Mouse (Mus musculus) CH12.LX (cell line): ENCODE measurements at regions not wholly inside any gene's neighbourhood (a gene's known extent, or its start where the extent isn't known, plus 50 kb on each side); places are given as distances from the start of the nearest gene placed in this dataset.

ENCODE experiments used
- DNase-seq: peaks from one replicate; pipeline ENCODE4 v3.0.0-alpha.2; 2013; ENCODE audit errors: extremely low read depth
- H3K27ac ChIP-seq: 2 replicates; pipeline ENCODE4 v1.5.1; 2012; ENCODE audit warnings: low read depth, mild to moderate bottlenecking, control low read depth, moderate library complexity; ENCODE audit not compliant: insufficient read depth
- H3K27me3 ChIP-seq: replicated peaks from 2 replicates; pipeline ENCODE3; 2012; ENCODE audit warnings: inconsistent platforms
- H3K36me3 ChIP-seq, 2 experiments: replicated peaks in 1 of 2; 2 replicates each; pipeline versions ENCODE3 to v1.6.1; 2012; ENCODE audit warnings: inconsistent platforms in 1 of 2, low read length in 1 of 2, mild to moderate bottlenecking in 1 of 2, mixed read lengths in 1 of 2, moderate library complexity in 1 of 2; ENCODE audit not compliant: control insufficient read depth in 1 of 2, insufficient read depth in 1 of 2
- H3K4me1 ChIP-seq, 2 experiments: 2 replicates each; pipeline ENCODE4 v1.6.1; 2012; ENCODE audit warnings: inconsistent platforms in 1 of 2, moderate library complexity in 1 of 2; ENCODE audit not compliant: insufficient read depth in 2 of 2, control insufficient read depth in 1 of 2
- H3K4me2 ChIP-seq: 2 replicates; pipeline ENCODE4 v1.6.1; 2012; ENCODE audit warnings: low read depth, mild to moderate bottlenecking, control low read depth; ENCODE audit not compliant: poor library complexity, insufficient read depth, severe bottlenecking
- H3K4me3 ChIP-seq, 3 experiments: fragments of 150-350 bp in 1 of 3; sonication (generic) in 1 of 3; replicated peaks in 1 of 3; 2 replicates each; pipeline versions ENCODE3 to v1.5.1; 2011 to 2012; ENCODE audit warnings: low read depth in 2 of 3, low read length in 2 of 3, mild to moderate bottlenecking in 2 of 3, moderate library complexity in 2 of 3, control low read depth in 1 of 3, improper control_type of control experiment in 1 of 3, inconsistent platforms in 1 of 3, mixed read lengths in 1 of 3; ENCODE audit not compliant: poor library complexity in 1 of 3
- H3K79me2 ChIP-seq: replicated peaks from 2 replicates; pipeline ENCODE4 v1.6.1; 2012; ENCODE audit warnings: mild to moderate bottlenecking, moderate library complexity; ENCODE audit not compliant: control insufficient read depth, poor library complexity, insufficient read depth, severe bottlenecking; ENCODE audit errors: extremely low read depth
- H3K9ac ChIP-seq: 2 replicates; pipeline ENCODE4 v1.6.1; 2012; ENCODE audit warnings: low read depth, mild to moderate bottlenecking, control low read depth, moderate library complexity; ENCODE audit not compliant: insufficient read depth
- H3K9me3 ChIP-seq: replicated peaks from 2 replicates; pipeline ENCODE3; 2012; ENCODE audit warnings: low read length, inconsistent platforms, mixed read lengths
- BHLHE40 ChIP-seq: IDR thresholded peaks from 2 replicates; pipeline ENCODE4 v1.6.1; 2011; ENCODE audit warnings: mild to moderate bottlenecking, low read depth, low read length, improper control_type of control experiment
- CHD1 ChIP-seq: IDR thresholded peaks from 2 replicates; pipeline ENCODE4 v1.6.1; 2012; ENCODE audit warnings: low read depth, low read length, improper control_type of control experiment, inconsistent platforms
- CHD2 ChIP-seq: IDR thresholded peaks from 2 replicates; pipeline ENCODE4 v1.6.1; 2011; ENCODE audit warnings: low read length, improper control_type of control experiment
- CTCF ChIP-seq, 2 experiments: IDR thresholded peaks in 1 of 2; conservative IDR thresholded peaks in 1 of 2; 2 replicates each; pipeline ENCODE4 v1.5.1; 2011 to 2012; ENCODE audit warnings: low read depth in 2 of 2, low read length in 2 of 2, improper control_type of control experiment in 1 of 2, inconsistent platforms in 1 of 2, mild to moderate bottlenecking in 1 of 2, moderate library complexity in 1 of 2
- E2F4 ChIP-seq: IDR thresholded peaks from 2 replicates; pipeline ENCODE4 v1.6.1; 2011; ENCODE audit warnings: low read depth, low read length, improper control_type of control experiment; ENCODE audit not compliant: insufficient replicate concordance
- ELF1 ChIP-seq: IDR thresholded peaks from 2 replicates; pipeline ENCODE4 v1.6.1; 2014; ENCODE audit warnings: low read depth, mild to moderate bottlenecking, inconsistent platforms, low read length, improper control_type of control experiment
- EP300 ChIP-seq: IDR thresholded peaks from 2 replicates; pipeline ENCODE4 v1.6.1; 2011; ENCODE audit warnings: low read length, improper control_type of control experiment
- ETS1 ChIP-seq: conservative IDR thresholded peaks from 2 replicates; pipeline ENCODE4 v1.6.1; 2012; ENCODE audit warnings: low read depth, mild to moderate bottlenecking, inconsistent platforms, low read length, improper control_type of control experiment, moderate library complexity
- GABPA ChIP-seq: IDR thresholded peaks from 2 replicates; pipeline ENCODE4 v1.6.1; 2012; ENCODE audit warnings: low read depth, low read length, improper control_type of control experiment, inconsistent platforms; ENCODE audit not compliant: insufficient replicate concordance
- HCFC1 ChIP-seq: IDR thresholded peaks from 2 replicates; pipeline ENCODE4 v1.6.1; 2012; ENCODE audit warnings: low read depth, mild to moderate bottlenecking, inconsistent platforms, low read length, improper control_type of control experiment
- IRF4 ChIP-seq: IDR thresholded peaks from 2 replicates; pipeline ENCODE4 v1.6.1; 2014; ENCODE audit warnings: low read depth, mild to moderate bottlenecking, inconsistent platforms, low read length, improper control_type of control experiment
- JUN ChIP-seq: IDR thresholded peaks from 2 replicates; pipeline ENCODE4 v1.6.1; 2011; ENCODE audit warnings: low read depth, mild to moderate bottlenecking, low read length, improper control_type of control experiment, moderate library complexity; ENCODE audit not compliant: insufficient read depth
- JUND ChIP-seq: conservative IDR thresholded peaks from 2 replicates; pipeline ENCODE4 v1.6.1; 2011; ENCODE audit warnings: low read depth, low read length, improper control_type of control experiment
- KAT2A ChIP-seq: IDR thresholded peaks from 2 replicates; pipeline ENCODE4 v1.6.1; 2012; ENCODE audit warnings: low read length, improper control_type of control experiment, inconsistent platforms; ENCODE audit not compliant: insufficient replicate concordance
- MAFK ChIP-seq: IDR thresholded peaks from 2 replicates; pipeline ENCODE4 v1.6.1; 2011; ENCODE audit warnings: low read length, improper control_type of control experiment; ENCODE audit not compliant: insufficient replicate concordance
- MAX ChIP-seq: IDR thresholded peaks from 2 replicates; pipeline ENCODE4 v1.6.1; 2011; ENCODE audit warnings: low read length, improper control_type of control experiment
- MAZ ChIP-seq: IDR thresholded peaks from 2 replicates; pipeline ENCODE4 v1.6.1; 2012; ENCODE audit warnings: low read depth, mild to moderate bottlenecking, inconsistent platforms, low read length, improper control_type of control experiment, moderate library complexity
- MEF2A ChIP-seq: IDR thresholded peaks from 2 replicates; pipeline ENCODE4 v1.6.1; 2014; ENCODE audit warnings: low read depth, mild to moderate bottlenecking, inconsistent platforms, low read length, improper control_type of control experiment, borderline replicate concordance
- MXI1 ChIP-seq: IDR thresholded peaks from 2 replicates; pipeline ENCODE4 v1.6.1; 2011; ENCODE audit warnings: mild to moderate bottlenecking, low read depth, low read length, improper control_type of control experiment
- MYC ChIP-seq: IDR thresholded peaks from 2 replicates; pipeline ENCODE4 v1.6.1; 2011; ENCODE audit warnings: low read depth, mild to moderate bottlenecking, improper control_type of control experiment, low read length
- NELFE ChIP-seq: IDR thresholded peaks from 2 replicates; pipeline ENCODE4 v1.6.1; 2011; ENCODE audit warnings: low read depth, low read length, improper control_type of control experiment
- NRF1 ChIP-seq: IDR thresholded peaks from 2 replicates; pipeline ENCODE4 v1.6.1; 2014; ENCODE audit warnings: low read depth, mild to moderate bottlenecking, inconsistent platforms, low read length, improper control_type of control experiment, moderate library complexity
- PAX5 ChIP-seq: IDR thresholded peaks from 2 replicates; pipeline ENCODE4 v1.6.1; 2012; ENCODE audit warnings: low read length, inconsistent platforms, mixed read lengths
- POLR2A ChIP-seq: IDR thresholded peaks from 2 replicates; pipeline ENCODE4 v1.6.1; 2011; ENCODE audit warnings: low read depth, mild to moderate bottlenecking, improper control_type of control experiment, low read length
- POLR2AphosphoS2 ChIP-seq: IDR thresholded peaks from 2 replicates; pipeline ENCODE4 v1.6.1; 2011; ENCODE audit warnings: low read depth, low read length, improper control_type of control experiment
- RAD21 ChIP-seq: IDR thresholded peaks from 2 replicates; pipeline ENCODE4 v1.6.1; 2011; ENCODE audit warnings: low read depth, mild to moderate bottlenecking, low read length, improper control_type of control experiment, moderate library complexity
- RCOR1 ChIP-seq: conservative IDR thresholded peaks from 2 replicates; pipeline ENCODE4 v1.6.1; 2012; ENCODE audit warnings: low read depth, mild to moderate bottlenecking, inconsistent platforms, low read length, improper control_type of control experiment
- SIN3A ChIP-seq: IDR thresholded peaks from 2 replicates; pipeline ENCODE4 v1.6.1; 2012; ENCODE audit warnings: low read length, improper control_type of control experiment, inconsistent platforms
- SMC3 ChIP-seq: IDR thresholded peaks from 2 replicates; pipeline ENCODE4 v1.6.1; 2011; ENCODE audit warnings: low read depth, low read length, improper control_type of control experiment
- TBP ChIP-seq: conservative IDR thresholded peaks from 2 replicates; pipeline ENCODE4 v1.6.1; 2011; ENCODE audit warnings: low read depth, low read length, improper control_type of control experiment
- TCF12 ChIP-seq: IDR thresholded peaks from 2 replicates; pipeline ENCODE4 v1.6.1; 2014; ENCODE audit warnings: low read depth, mild to moderate bottlenecking, inconsistent platforms, low read length, improper control_type of control experiment
- UBTF ChIP-seq: IDR thresholded peaks from 2 replicates; pipeline ENCODE4 v1.6.1; 2012; ENCODE audit warnings: low read depth, mild to moderate bottlenecking, inconsistent platforms, low read length, improper control_type of control experiment, moderate library complexity
- USF1 ChIP-seq: IDR thresholded peaks from 2 replicates; pipeline ENCODE4 v1.6.1; 2014; ENCODE audit warnings: low read depth, mild to moderate bottlenecking, inconsistent platforms, low read length, improper control_type of control experiment
- USF2 ChIP-seq: conservative IDR thresholded peaks from 2 replicates; pipeline ENCODE4 v1.6.1; 2011; ENCODE audit warnings: low read depth, low read length, improper control_type of control experiment
- ZC3H11A ChIP-seq: IDR thresholded peaks from 2 replicates; pipeline ENCODE4 v1.6.1; 2012; ENCODE audit warnings: low read depth, mild to moderate bottlenecking, inconsistent platforms, low read length, improper control_type of control experiment
- ZKSCAN1 ChIP-seq: IDR thresholded peaks from 2 replicates; pipeline ENCODE4 v1.6.1; 2012; ENCODE audit warnings: low read depth, inconsistent platforms, low read length, improper control_type of control experiment, borderline replicate concordance
- ZMIZ1 ChIP-seq: IDR thresholded peaks from 2 replicates; pipeline ENCODE4 v1.6.1; 2012; ENCODE audit warnings: low read depth, mild to moderate bottlenecking, inconsistent platforms, low read length, improper control_type of control experiment
- ZNF384 ChIP-seq: IDR thresholded peaks from 2 replicates; pipeline ENCODE4 v1.6.1; 2012; ENCODE audit warnings: low read depth, low read length, improper control_type of control experiment, inconsistent platforms
- dilution Hi-C: fragments of 300-500 bp; cut with MboI; formaldehyde crosslinking; loops from 2 replicates; pipeline ENCODE4 v1.14.3; 2020; ENCODE audit warnings: low sequenced_read_pairs; ENCODE audit not compliant: extremely low pct_unique_long_range_greater_than_20kb, extremely low pct_ligation_motif_present
- in situ Hi-C: fragments of 300-500 bp; cut with MboI; formaldehyde crosslinking; loops from 3 replicates; pipeline ENCODE4 v1.14.3; 2019; ENCODE audit warnings: low sequenced_read_pairs, low pct_ligation_motif_present, low pct_unique_long_range_greater_than_20kb, mixed read lengths

DNA sequence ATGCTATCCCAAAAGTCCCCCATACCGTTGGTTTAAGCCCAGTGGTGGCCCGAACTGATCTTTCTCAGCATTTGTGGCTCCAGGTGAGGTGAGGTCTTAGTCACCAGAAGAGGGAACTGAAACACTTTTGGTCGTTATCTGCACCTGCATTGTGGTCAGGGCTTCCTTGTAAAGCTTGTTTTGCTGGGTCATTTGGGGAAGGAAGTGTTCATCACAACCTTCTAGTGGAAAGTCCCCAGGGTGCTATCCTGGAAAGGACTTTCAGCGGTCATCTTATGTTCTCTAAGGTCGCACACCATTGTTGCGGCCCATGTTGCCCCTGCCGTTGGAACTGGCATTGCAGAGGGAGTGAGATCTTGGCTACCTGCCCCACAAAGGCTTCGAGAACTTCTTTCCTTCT lies 651.5 kb upstream of the Pcdh9 start:
- peaks cover 11 to 16% of the 10 kb centered on the region in 2 experiments for H3K4me1 ChIP-seq
- in situ Hi-C loops, result loop anchor here (25.0 kb wide), 1 partner anchor 255 kb away; no protein-coding TSS in a partner anchor
- H3K27me3 ChIP-seq, result no peaks in the 10 kb centered on the region
- H3K9ac ChIP-seq, result no peak overlapping the region
- peak; percentile 60 for TF ChIP-seq SMC3
- no peak for TF ChIP-seq POLR2AphosphoS2
- peak; percentile 63; the same call in 1 of the 2 replicates for TF ChIP-seq ELF1
- no peak for TF ChIP-seq USF2
- TF ChIP-seq IRF4, result peak; percentile 99
- peak in 1 of 2 experiments; percentile 54; a peak in 2 of 4 replicates for TF ChIP-seq CTCF (conservative IDR thresholded peaks at IDR 0.05 in 1 of 2, IDR thresholded peaks at IDR 0.05 in 1 of 2; ENCODE audit: low read depth in 2 of 2, low read length in 2 of 2)
- TF ChIP-seq TBP, result no peak
- TF ChIP-seq BHLHE40, result peak; percentile 96
- TF ChIP-seq PAX5, result no peak
- peak; percentile 91 for TF ChIP-seq ETS1
- no peak for TF ChIP-seq ZKSCAN1
- no peak for TF ChIP-seq ZC3H11A
- TF ChIP-seq CHD1, result no peak; the same call in 1 of the 2 replicates
- peak; percentile 97 for TF ChIP-seq MAFK
- peak; percentile 93 for TF ChIP-seq CHD2
- TF ChIP-seq GABPA, result no peak
- TF ChIP-seq UBTF, result no peak
- peak; percentile 37; the same call in 1 of the 2 replicates for TF ChIP-seq ZNF384
- TF ChIP-seq MAX, result peak; percentile 60; the same call in 1 of the 2 replicates
- peak; percentile 100 for TF ChIP-seq EP300
- no peak for TF ChIP-seq MXI1
- TF ChIP-seq POLR2A, result no peak
- peak; percentile 64 for TF ChIP-seq RAD21
- TF ChIP-seq ZMIZ1, result no peak
- no peak for TF ChIP-seq KAT2A
- 0 out of 2 replicates have a peak, but pooled peaks have one; percentile 35 for TF ChIP-seq NRF1
- peak; percentile 70; the same call in 1 of the 2 replicates for TF ChIP-seq MYC
- peak; percentile 91 for TF ChIP-seq JUN
- peak; percentile 100 for TF ChIP-seq TCF12
- 0 out of 2 replicates have a peak, but pooled peaks have one; percentile 51 for TF ChIP-seq SIN3A
- TF ChIP-seq RCOR1, result peak; percentile 100
- peak; percentile 41; the same call in 1 of the 2 replicates for TF ChIP-seq NELFE
- TF ChIP-seq USF1, result no peak
- no peak for TF ChIP-seq E2F4
- TF ChIP-seq MAZ, result peak; percentile 74
- TF ChIP-seq JUND, result peak; percentile 90
- no peak for TF ChIP-seq HCFC1
- peak; percentile 94 for TF ChIP-seq MEF2A
- no peak overlapping the region for H3K27ac ChIP-seq
- peak overlapping the region; percentile 15; the same call in 1 of the 2 replicates for H3K4me2 ChIP-seq
- no peak overlapping the region for H3K4me3 ChIP-seq
- H3K79me2 ChIP-seq, result no peaks in the 10 kb centered on the region
- H3K9me3 ChIP-seq, result no peaks in the 10 kb centered on the region
- no peaks in the 10 kb centered on the region for H3K36me3 ChIP-seq
- dilution Hi-C loops, result no loop called here
- DNase-seq, result peak; percentile 97
